In genomic region chr12:118303066-118303465, GRCm38 (mm10) we compare ENCODE assay signal across 8 mouse cellular contexts. TPM values are rescaled to one million over a fixed set of nuclear protein-coding genes. Genes with fewer than 3 reads are reported as not detected.
DNase-seq lines count a peak whose midpoint lies in the region; ATAC-seq lines count a peak whose summit lies in the region.

No protein-coding gene starts in this region.

- peak overlapping the region; percentile 93; the same call in 1 of the 2 replicates for H3K4me3 ChIP-seq in kidney, embryonic 15.5 days (replicated peaks)
- H3K4me3 ChIP-seq in embryonic facial prominence, embryonic 10.5 days: peak overlapping the region; percentile 87
- peak overlapping the region; percentile 73 for H3K4me3 ChIP-seq in hindbrain, embryonic 13.5 days
- H3K4me3 ChIP-seq in midbrain, embryonic 15.5 days: peak overlapping the region; percentile 97

- ATAC-seq in kidney, embryonic 15.5 days (replicated peaks; ENCODE audit: low FRiP score): no peak
- no peak for ATAC-seq in hindbrain, embryonic 13.5 days (ENCODE audit: low FRiP score)
- ATAC-seq in midbrain, embryonic 15.5 days (replicated peaks): no peak
- no peak for ATAC-seq in CD4-positive, CD25-positive, alpha-beta regulatory T cell, adult 4 months

- peaks cover 24% of the 10 kb centered on the region for H3K4me1 ChIP-seq in kidney, embryonic 15.5 days
- peaks cover 25% of the 10 kb centered on the region for H3K4me1 ChIP-seq in embryonic facial prominence, embryonic 10.5 days
- H3K4me1 ChIP-seq in hindbrain, embryonic 13.5 days (replicated peaks): peaks cover 25% of the 10 kb centered on the region
- peaks cover 27% of the 10 kb centered on the region for H3K4me1 ChIP-seq in midbrain, embryonic 15.5 days

- H3K4me2 ChIP-seq in kidney, embryonic 15.5 days: peak overlapping the region; percentile 88
- peak overlapping the region; percentile 76 for H3K4me2 ChIP-seq in hindbrain, embryonic 13.5 days
- peak overlapping the region; percentile 58 for H3K4me2 ChIP-seq in midbrain, embryonic 15.5 days

- H3K27ac ChIP-seq in kidney, embryonic 15.5 days: no peak overlapping the region
- H3K27ac ChIP-seq in embryonic facial prominence, embryonic 10.5 days (replicated peaks): no peak overlapping the region
- H3K27ac ChIP-seq in hindbrain, embryonic 13.5 days: no peak overlapping the region
- peak overlapping the region; percentile 96; the same call in 1 of the 2 replicates for H3K27ac ChIP-seq in midbrain, embryonic 15.5 days

- H3K36me3 ChIP-seq in kidney, embryonic 15.5 days: 0 out of 2 replicates have a peak, but pooled peaks cover 2% of the 10 kb centered on the region
- H3K36me3 ChIP-seq in embryonic facial prominence, embryonic 10.5 days (replicated peaks): peaks cover 12% of the 10 kb centered on the region
- H3K36me3 ChIP-seq in hindbrain, embryonic 13.5 days: no peaks in the 10 kb centered on the region
- no peaks in the 10 kb centered on the region for H3K36me3 ChIP-seq in midbrain, embryonic 15.5 days (replicated peaks)

- no peaks in the 10 kb centered on the region for H3K27me3 ChIP-seq in kidney, embryonic 15.5 days
- no peaks in the 10 kb centered on the region for H3K27me3 ChIP-seq in embryonic facial prominence, embryonic 10.5 days (replicated peaks; ENCODE audit: low read depth, poor library complexity, severe bottlenecking)
- H3K27me3 ChIP-seq in hindbrain, embryonic 13.5 days: no peaks in the 10 kb centered on the region
- no peaks in the 10 kb centered on the region for H3K27me3 ChIP-seq in midbrain, embryonic 15.5 days (replicated peaks)

- no peak for DNase-seq in kidney, postnatal 10 days
- no peak for DNase-seq in embryonic facial prominence, embryonic 10.5 days (ENCODE audit: low spot score)
- no peak for DNase-seq in ovary, postnatal 36 days (ENCODE audit: low spot score)
- no peak for DNase-seq in cerebellum, postnatal 14 days

- no peaks in the 10 kb centered on the region for H3K9me3 ChIP-seq in kidney, embryonic 15.5 days (replicated peaks)
- H3K9me3 ChIP-seq in embryonic facial prominence, embryonic 10.5 days: no peaks in the 10 kb centered on the region
- no peaks in the 10 kb centered on the region for H3K9me3 ChIP-seq in hindbrain, embryonic 13.5 days
- H3K9me3 ChIP-seq in midbrain, embryonic 15.5 days: no peaks in the 10 kb centered on the region

- WGBS in kidney, embryonic 15.5 days: 90% methylated on average over 5 of the region's 5 CpGs
- WGBS in embryonic facial prominence, embryonic 10.5 days: 91% methylated on average over 5 of the region's 5 CpGs
- 94% methylated on average over 5 of the region's 5 CpGs for WGBS in hindbrain, embryonic 13.5 days
- 93% methylated on average over 5 of the region's 5 CpGs for WGBS in midbrain, embryonic 15.5 days

- no peak overlapping the region for H3K9ac ChIP-seq in kidney, embryonic 15.5 days
- no peak overlapping the region for H3K9ac ChIP-seq in hindbrain, embryonic 13.5 days
- H3K9ac ChIP-seq in midbrain, embryonic 15.5 days: peak overlapping the region; percentile 67; the same call in 1 of the 2 replicates

RNA-seq across cellular contexts. Expression of gene Sp4, which starts 1.8 kb away (rescaled TPM):
- 7.8 and 9.3 TPM in 2 replicates for polyA plus RNA-seq in kidney, embryonic 15.5 days (2015; fragmentation: Nextera tagmentation; extraction: Ambion mirVana)
- 11.0 and 11.9 TPM in 2 replicates for polyA plus RNA-seq in embryonic facial prominence, embryonic 10.5 days (2016; fragmentation: Nextera tagmentation; extraction: Ambion mirVana)
- 20.9 and 22.1 TPM in 2 replicates for polyA plus RNA-seq in hindbrain, embryonic 13.5 days (2015; fragmentation: Nextera tagmentation; extraction: Ambion mirVana)
- 24.7 and 25.6 TPM in 2 replicates for polyA plus RNA-seq in midbrain, embryonic 15.5 days (2015; fragmentation: Nextera tagmentation; extraction: Ambion mirVana)
- polyA plus RNA-seq in CD4-positive, CD25-positive, alpha-beta regulatory T cell, adult 4 months (2017; shearing (Covaris generic)): 10 to 100 TPM; 20.0 to 21.0 TPM
